Mouse (Mus musculus) cerebellum, adult (tissue): ENCODE results near the gene Cyth2.

Experiments
- ATAC-seq: cut with Nextera tagmentation; 2 replicates; pipeline ENCODE4 v1.9.2; 2017; ENCODE audit warnings: mild to moderate bottlenecking, moderate library complexity, mixed read lengths; ENCODE audit not compliant: insufficient number of reproducible peaks, low FRiP score, low TSS enrichment

Gene Cyth2

GRCm38 (mm10) chr7:45786661-45787413 is 27.5 kb downstream of the Cyth2 start:
- peak; percentile 51 for ATAC-seq

- 0 out of 2 replicates have a peak, but pooled peaks have one; percentile 32 for ATAC-seq
Observed at GRCm38 (mm10) chr7:45786136-45786578, 28.2 kb downstream of the Cyth2 start.

GRCm38 (mm10) chr7:45785388-45786135 is 28.8 kb downstream of the Cyth2 start:
- peak; percentile 21 for ATAC-seq

GRCm38 (mm10) chr7:45784524-45785372 is 29.6 kb downstream of the Cyth2 start, which contains the start of gene Sult2b1:
TSS of gene Sult2b1 (minus strand) at chr7:45784669.
- ATAC-seq = 0 out of 2 replicates have a peak, but pooled peaks have one; percentile 3

- peak; percentile 60; the same call in 1 of the 2 replicates for ATAC-seq
Observed at GRCm38 (mm10) chr7:45783511-45784091, 30.8 kb downstream of the Cyth2 start, which contains the start of gene Lmtk3. TSS of gene Lmtk3 (plus strand) at chr7:45783738.

- no peak for ATAC-seq
Observed at GRCm38 (mm10) chr7:45782271-45782670, 32.1 kb downstream of the Cyth2 start.

GRCm38 (mm10) chr7:45779081-45779641 is 35.2 kb downstream of the Cyth2 start:
- ATAC-seq = no peak

- ATAC-seq = no peak
Observed at GRCm38 (mm10) chr7:45775237-45775636, 39.1 kb downstream of the Cyth2 start.

GRCm38 (mm10) chr7:45771101-45771500 is 43.3 kb downstream of the Cyth2 start:
- no peak for ATAC-seq

- no peak for ATAC-seq
Observed at GRCm38 (mm10) chr7:45770427-45771082, 43.8 kb downstream of the Cyth2 start.

- ATAC-seq = no peak
Observed at GRCm38 (mm10) chr7:45767500-45767899, 46.9 kb downstream of the Cyth2 start.

GRCm38 (mm10) chr7:45766764-45767163 is 47.6 kb downstream of the Cyth2 start:
- ATAC-seq = no peak

- ATAC-seq = no peak
Observed at GRCm38 (mm10) chr7:45765995-45766394, 48.4 kb downstream of the Cyth2 start.

GRCm38 (mm10) chr7:45760151-45760550 is 54.2 kb downstream of the Cyth2 start:
- ATAC-seq = no peak

- ATAC-seq = no peak
Observed at GRCm38 (mm10) chr7:45759400-45759799, 55.0 kb downstream of the Cyth2 start.
